Mouse (Mus musculus): ENCODE measurements at regions not wholly inside any gene's neighbourhood (a gene's known extent, or its start where the extent isn't known, plus 50 kb on each side); places are given as distances from the start of the nearest gene placed in this dataset.

- DNase-seq (ENCODE audit: low read depth, low spot score): no peak
These were observed 412.7 kb upstream of the Tbc1d2b start for GRCm38 (mm10) chr9:90683319-90683718.

GRCm38 (mm10) chr9:90690066-90690465 is 419.5 kb upstream of the Tbc1d2b start:
- DNase-seq (ENCODE audit: low read depth, low spot score): no peak

GRCm38 (mm10) chr9:90691137-90691536 is 420.5 kb upstream of the Tbc1d2b start:
- no peak for DNase-seq (ENCODE audit: low read depth, low spot score)

- DNase-seq (ENCODE audit: low read depth, low spot score): no peak
These were observed 421.4 kb upstream of the Tbc1d2b start for GRCm38 (mm10) chr9:90691676-90692661.

GRCm38 (mm10) chr9:90693031-90693671 is 422.5 kb upstream of the Tbc1d2b start:
- no peak for DNase-seq (ENCODE audit: low read depth, low spot score)

GRCm38 (mm10) chr9:90694051-90694645 is 423.5 kb upstream of the Tbc1d2b start:
- DNase-seq (ENCODE audit: low read depth, low spot score): no peak

- no peak for DNase-seq (ENCODE audit: low read depth, low spot score)
These were observed 425.1 kb upstream of the Tbc1d2b start for GRCm38 (mm10) chr9:90695693-90696092.

- DNase-seq (ENCODE audit: low read depth, low spot score): no peak
These were observed 426.8 kb upstream of the Tbc1d2b start for GRCm38 (mm10) chr9:90697279-90698000.

- no peak for DNase-seq (ENCODE audit: low read depth, low spot score)
These were observed 427.8 kb upstream of the Tbc1d2b start for GRCm38 (mm10) chr9:90698439-90698838.

- peak; percentile 63 for DNase-seq (ENCODE audit: low read depth, low spot score)
These were observed 428.5 kb upstream of the Tbc1d2b start for GRCm38 (mm10) chr9:90699064-90699463.

- peak; percentile 11 for DNase-seq (ENCODE audit: low read depth, low spot score)
These were observed 429.9 kb upstream of the Tbc1d2b start for GRCm38 (mm10) chr9:90700236-90701179.

GRCm38 (mm10) chr9:90701180-90701765 is 430.7 kb upstream of the Tbc1d2b start:
- DNase-seq (ENCODE audit: low read depth, low spot score): no peak

GRCm38 (mm10) chr9:90713685-90714084 is 443.1 kb upstream of the Tbc1d2b start:
- no peak for DNase-seq (ENCODE audit: low read depth, low spot score)

GRCm38 (mm10) chr9:90731450-90731849 is 460.8 kb upstream of the Tbc1d2b start:
- no peak for DNase-seq (ENCODE audit: low read depth, low spot score)

- DNase-seq (ENCODE audit: low read depth, low spot score): no peak
These were observed 486.6 kb upstream of the Tbc1d2b start for GRCm38 (mm10) chr9:90757175-90757574.

GRCm38 (mm10) chr9:90774296-90774695 is 503.7 kb upstream of the Tbc1d2b start:
- DNase-seq (ENCODE audit: low read depth, low spot score): no peak

GRCm38 (mm10) chr9:90789545-90789944 is 518.9 kb upstream of the Tbc1d2b start:
- no peak for DNase-seq (ENCODE audit: low read depth, low spot score)

GRCm38 (mm10) chr9:90791871-90792270 is 521.3 kb upstream of the Tbc1d2b start:
- no peak for DNase-seq (ENCODE audit: low read depth, low spot score)

GRCm38 (mm10) chr9:90816844-90817243 is 545.4 kb upstream of the Zic4 start:
- DNase-seq (ENCODE audit: low read depth, low spot score): no peak
